Mouse (Mus musculus) stomach, adult 2 months (tissue): ENCODE data around the gene Apol8. TPM values are rescaled to one million over a fixed set of nuclear protein-coding genes. Genes with fewer than 3 reads are reported as not detected.

ENCODE experiments used
- polyA plus RNA-seq: library from polyadenylated mRNA; depleted of rRNA; stranded (reverse); fragments of >200 nt; gene quantifications from 2 replicates; pipeline ENCODE4 v1.2.3, GENCODE M21; 2012; rRNA removed

Apol8 gene
- not detected in 2 replicates for polyA plus RNA-seq

GRCm38 (mm10) chr15:77756848-77757247, at the start of gene Apol8:
Apol8 (minus strand) TSS chr15:77757003.

DNA sequence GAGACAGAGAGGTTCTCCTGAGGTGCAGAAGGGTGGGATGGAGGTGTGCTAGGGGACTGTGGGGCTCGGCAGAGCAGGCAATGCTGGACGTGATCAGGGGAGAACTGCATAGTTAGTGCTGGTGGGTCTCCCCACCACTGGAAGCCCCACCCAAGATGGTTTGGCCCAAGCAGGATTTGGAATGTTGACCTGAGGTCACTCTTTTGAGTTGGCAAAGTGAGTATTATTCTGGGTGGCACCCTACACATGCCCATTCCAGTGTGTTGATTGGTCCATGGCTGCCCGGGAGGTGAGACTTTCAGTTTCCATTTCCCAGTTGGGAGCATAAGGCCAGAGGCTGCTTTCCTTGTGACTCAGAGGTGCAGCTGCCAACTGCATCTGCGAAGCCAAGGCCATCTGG, 28.1 kb downstream of the Apol8 start, which contains the start of gene Apol9b:
Gene Apol9b, plus strand, starts transcription at position 301 of the 400 bp plus-strand sequence.

GRCm38 (mm10) chr15:77698656-77699055, 58.1 kb downstream of the Apol8 start, which contains the start of gene Apol7e:
Apol7e (plus strand) TSS chr15:77698857.

Other genes starting within 250 kb of the Apol8 start
- gene Apol11a, start 248.7 kb downstream of the Apol8 start, polyA plus RNA-seq, result not detected in 2 replicates
- gene Apol7c, start 223.7 kb downstream of the Apol8 start, polyA plus RNA-seq, result 0.67 and 0.87 TPM in 2 replicates
- gene 1700025B11Rik, start 195.1 kb downstream of the Apol8 start, polyA plus RNA-seq, result not detected in 2 replicates
- gene Apol10b, start 160.9 kb downstream of the Apol8 start, polyA plus RNA-seq, result 0.06 TPM in 1 of 2 replicates, not detected in the other
- not detected in 2 replicates for gene Gm36245, start 157.7 kb downstream of the Apol8 start, polyA plus RNA-seq
- not detected in 2 replicates for gene Apol11b, start 113.7 kb downstream of the Apol8 start, polyA plus RNA-seq
- not detected in 2 replicates for gene Apol7e, start 58.1 kb downstream of the Apol8 start, polyA plus RNA-seq
- gene Apol9b, start 28.0 kb downstream of the Apol8 start, polyA plus RNA-seq, result 0.80 and 1.3 TPM in 2 replicates
- gene Myh9, start 85.2 kb upstream of the Apol8 start, polyA plus RNA-seq, result 23.9 and 30.1 TPM in 2 replicates
- gene Txn2, start 172.0 kb upstream of the Apol8 start, polyA plus RNA-seq, result 194 and 238 TPM in 2 replicates
- 1.0 and 1.1 TPM in 2 replicates for gene Foxred2, start 199.7 kb upstream of the Apol8 start, polyA plus RNA-seq
- 78.2 and 129 TPM in 2 replicates for gene Eif3d, start 213.8 kb upstream of the Apol8 start, polyA plus RNA-seq